Mouse (Mus musculus) heart, adult 11 months (tissue): Measurements from ENCODE around the gene Mex3a.

Experiments used
- DNase-seq: peaks from one replicate; pipeline ENCODE4 v3.0.0; 2022

Mex3a gene

GRCm38 (mm10) chr3:88505765-88506164 is 26.4 kb upstream of the Mex3a start:
- DNase-seq = peak; percentile 87

GRCm38 (mm10) chr3:88509250-88509649 is 22.9 kb upstream of the Mex3a start:
- no peak for DNase-seq

- peak; percentile 100 for DNase-seq
Observed at GRCm38 (mm10) chr3:88509692-88510420, 22.3 kb upstream of the Mex3a start, which contains the start of gene Lmna. Gene Lmna, minus strand, starts transcription at chr3:88509956.

GRCm38 (mm10) chr3:88510421-88511289 is 21.5 kb upstream of the Mex3a start:
- peak; percentile 92 for DNase-seq

- peak; percentile 91 for DNase-seq
Observed at GRCm38 (mm10) chr3:88511559-88511958, 20.6 kb upstream of the Mex3a start.

GRCm38 (mm10) chr3:88512141-88512895 is 19.9 kb upstream of the Mex3a start:
- DNase-seq = peak; percentile 91

GRCm38 (mm10) chr3:88512896-88513545 is 19.2 kb upstream of the Mex3a start:
- peak; percentile 94 for DNase-seq

GRCm38 (mm10) chr3:88513546-88514115 is 18.6 kb upstream of the Mex3a start:
- peak; percentile 94 for DNase-seq

GRCm38 (mm10) chr3:88514231-88515094 is 17.7 kb upstream of the Mex3a start:
- no peak for DNase-seq

- no peak for DNase-seq
Observed at GRCm38 (mm10) chr3:88515095-88515386, 17.2 kb upstream of the Mex3a start.

- no peak for DNase-seq
Observed at GRCm38 (mm10) chr3:88516407-88516806, 15.8 kb upstream of the Mex3a start.

GRCm38 (mm10) chr3:88518411-88518810 is 13.8 kb upstream of the Mex3a start:
- DNase-seq = no peak

GRCm38 (mm10) chr3:88520078-88520477 is 12.1 kb upstream of the Mex3a start:
- no peak for DNase-seq

GRCm38 (mm10) chr3:88521156-88521555 is 11.0 kb upstream of the Mex3a start:
- DNase-seq = no peak

- peak; percentile 96 for DNase-seq
Observed at GRCm38 (mm10) chr3:88521803-88522331, 10.3 kb upstream of the Mex3a start.

- no peak for DNase-seq
Observed at GRCm38 (mm10) chr3:88523027-88523426, 9.2 kb upstream of the Mex3a start.

- peak; percentile 91 for DNase-seq
Observed at GRCm38 (mm10) chr3:88525021-88525420, 7.2 kb upstream of the Mex3a start.

GRCm38 (mm10) chr3:88526157-88527131 is 5.8 kb upstream of the Mex3a start:
- DNase-seq = peak; percentile 99

- peak; percentile 93 for DNase-seq
Observed at GRCm38 (mm10) chr3:88527565-88527964, 4.6 kb upstream of the Mex3a start.

- DNase-seq = no peak
Observed at GRCm38 (mm10) chr3:88528646-88529045, 3.5 kb upstream of the Mex3a start.
